Mouse (Mus musculus) layer of hippocampus, adult 2 months (tissue): ENCODE measurements at regions not wholly inside any gene's neighbourhood (a gene's known extent, or its start where the extent isn't known, plus 50 kb on each side); places are given as distances from the start of the nearest gene placed in this dataset.

Experiments
- DNase-seq, 2 experiments: peaks; one replicate each; pipeline ENCODE4 v3.0.0; 2022; ENCODE audit warnings: low spot score in 2 of 2
- H3K27ac ChIP-seq: fragments of 200-600 bp; 2 replicates; pipeline ENCODE4 v1.8.1; 2022
- H3K4me3 ChIP-seq: fragments of 200-600 bp; 2 replicates; pipeline ENCODE4 v1.8.1; 2022; ENCODE audit warnings: mild to moderate bottlenecking
- CTCF ChIP-seq: fragments of 200-600 bp; conservative IDR thresholded peaks from 2 replicates; pipeline ENCODE4 v1.8.1; 2022; ENCODE audit warnings: antibody characterized with exemption, mild to moderate bottlenecking, moderate library complexity

- peak in 1 of 2 experiments; percentile 10 for DNase-seq
- Histone ChIP-seq H3K4me3 (peak overlapping the region; percentile 1; the same call in 1 of the 2 replicates), H3K27ac (no peak overlapping the region; the same call in 1 of the 2 replicates)
- TF ChIP-seq CTCF, result peak; percentile 51
These were observed 121.1 kb upstream of the Akirin2 start for GRCm38 (mm10) chr4:34429456-34430235.

- TF ChIP-seq CTCF, result no peak
- Histone ChIP-seq H3K4me3 (no peak overlapping the region), H3K27ac (no peak overlapping the region)
- no peak for DNase-seq
These were observed 113.4 kb upstream of the Akirin2 start for GRCm38 (mm10) chr4:34437316-34437715.

GRCm38 (mm10) chr4:34449582-34449981, 101.2 kb upstream of the Akirin2 start:
- no peak for TF ChIP-seq CTCF
- no peak for DNase-seq
- H3K4me3 ChIP-seq, result no peak overlapping the region
- no peak overlapping the region for H3K27ac ChIP-seq

GRCm38 (mm10) chr4:34462591-34462990, 88.1 kb upstream of the Akirin2 start:
- Histone ChIP-seq H3K27ac (no peak overlapping the region), H3K4me3 (no peak overlapping the region)
- DNase-seq, result no peak
- no peak for TF ChIP-seq CTCF

GRCm38 (mm10) chr4:34465845-34466244, 84.9 kb upstream of the Akirin2 start:
- no peak for DNase-seq
- TF ChIP-seq CTCF, result no peak

GRCm38 (mm10) chr4:34466309-34466708, 84.4 kb upstream of the Akirin2 start:
- DNase-seq, result no peak
- H3K4me3 ChIP-seq, result no peak overlapping the region
- H3K27ac ChIP-seq, result no peak overlapping the region
- TF ChIP-seq CTCF, result no peak

More at GRCm38 (mm10) chr4:34465845-34466244, 84.9 kb upstream of the Akirin2 start:
- H3K4me3 ChIP-seq, result no peak overlapping the region
- H3K27ac ChIP-seq, result no peak overlapping the region

- no peak overlapping the region for H3K4me3 ChIP-seq
- no peak overlapping the region for H3K27ac ChIP-seq
- DNase-seq, result no peak
- no peak for TF ChIP-seq CTCF
These were observed 82.6 kb upstream of the Akirin2 start for GRCm38 (mm10) chr4:34468096-34468495.

GRCm38 (mm10) chr4:34475792-34476448, 74.8 kb upstream of the Akirin2 start:
- TF ChIP-seq CTCF, result no peak
- Histone ChIP-seq H3K27ac (no peak overlapping the region), H3K4me3 (no peak overlapping the region)
- no peak for DNase-seq

- Histone ChIP-seq H3K4me3 (no peak overlapping the region), H3K27ac (no peak overlapping the region)
- DNase-seq, result no peak
- TF ChIP-seq CTCF, result no peak
These were observed 66.5 kb upstream of the Akirin2 start for GRCm38 (mm10) chr4:34484273-34484672.

GRCm38 (mm10) chr4:34485574-34485973, 65.2 kb upstream of the Akirin2 start:
- no peak for TF ChIP-seq CTCF
- no peak for DNase-seq
- H3K4me3 ChIP-seq, result no peak overlapping the region
- no peak overlapping the region for H3K27ac ChIP-seq

- Histone ChIP-seq H3K4me3 (no peak overlapping the region; the same call in 1 of the 2 replicates), H3K27ac (peak overlapping the region; percentile 32; the same call in 1 of the 2 replicates)
- no peak for TF ChIP-seq CTCF
- no peak for DNase-seq
These were observed 55.6 kb upstream of the Akirin2 start for GRCm38 (mm10) chr4:34494961-34495723.

- Histone ChIP-seq H3K4me3 (no peak overlapping the region), H3K27ac (no peak overlapping the region)
- no peak for DNase-seq
- no peak for TF ChIP-seq CTCF
These were observed 52.4 kb upstream of the Akirin2 start for GRCm38 (mm10) chr4:34498325-34498724.

GRCm38 (mm10) chr4:34498781-34499180, 52.0 kb upstream of the Akirin2 start:
- no peak for DNase-seq
- no peak overlapping the region for H3K4me3 ChIP-seq
- no peak for TF ChIP-seq CTCF
- no peak overlapping the region for H3K27ac ChIP-seq
